Mouse (Mus musculus): ENCODE data around the gene Rfesd.

The Rfesd gene

GRCm38 (mm10) chr13:75981901-75982300 is 36.6 kb downstream of the Rfesd start:
- no peak for DNase-seq (ENCODE audit: low spot score in 2 of 2)

GRCm38 (mm10) chr13:75976649-75977048 is 41.9 kb downstream of the Rfesd start:
- DNase-seq (ENCODE audit: low spot score in 2 of 2): no peak

- DNase-seq (ENCODE audit: low spot score in 2 of 2): no peak
Observed at GRCm38 (mm10) chr13:75976218-75976617, 42.3 kb downstream of the Rfesd start.

GRCm38 (mm10) chr13:75975629-75976028 is 42.9 kb downstream of the Rfesd start:
- no peak for DNase-seq (ENCODE audit: low spot score in 2 of 2)

GRCm38 (mm10) chr13:75974481-75974880 is 44.0 kb downstream of the Rfesd start:
- no peak for DNase-seq (ENCODE audit: low spot score in 2 of 2)

- no peak for DNase-seq (ENCODE audit: low spot score in 2 of 2)
Observed at GRCm38 (mm10) chr13:75966850-75967249, 51.7 kb downstream of the Rfesd start, which contains the start of gene Spata9. Spata9 (plus strand) TSS chr13:75967150.

GRCm38 (mm10) chr13:75955357-75955992 is 63.0 kb downstream of the Rfesd start:
- DNase-seq (ENCODE audit: low spot score in 2 of 2): no peak

All from natural killer cell, adult 2 months (primary cell).